Mouse (Mus musculus) hindbrain, embryonic 10.5 days (tissue): ENCODE results near the gene Syngr3. TPM values are rescaled to one million over a fixed set of nuclear protein-coding genes. Genes with fewer than 3 reads are reported as not detected.
"Not testable (repeated sequence)": the region's sequence is repeated elsewhere in the genome, so short reads cannot be mapped to it uniquely, and the experiment has no call there.

ENCODE experiments used
- DNase-seq: peaks from one replicate; pipeline ENCODE4 v3.0.0-alpha.2; 2017; ENCODE audit warnings: low spot score
- H3K27ac ChIP-seq: fragments of 300-500 bp; sonication (generic); 2 replicates; pipeline ENCODE4 v1.5.1; 2016; ENCODE audit warnings: mild to moderate bottlenecking, moderate library complexity
- H3K27me3 ChIP-seq: fragments of 300-500 bp; sonication (generic); 2 replicates; pipeline ENCODE4 v1.6.1; 2016; ENCODE audit warnings: mild to moderate bottlenecking; ENCODE audit not compliant: poor library complexity, insufficient read depth, severe bottlenecking
- H3K36me3 ChIP-seq: fragments of 300-500 bp; sonication (generic); 2 replicates; pipeline ENCODE4 v1.6.1; 2016; ENCODE audit warnings: mild to moderate bottlenecking, moderate library complexity
- H3K4me1 ChIP-seq: fragments of 300-500 bp; sonication (generic); replicated peaks from 2 replicates; pipeline ENCODE4 v1.6.1; 2016; ENCODE audit warnings: mild to moderate bottlenecking
- H3K4me3 ChIP-seq: fragments of 300-500 bp; sonication (generic); 2 replicates; pipeline ENCODE4 v1.5.1; 2016; ENCODE audit warnings: mild to moderate bottlenecking, moderate library complexity
- H3K9me3 ChIP-seq: fragments of 300-500 bp; sonication (generic); 2 replicates; pipeline ENCODE4 v1.6.1; 2016; ENCODE audit warnings: mild to moderate bottlenecking, moderate library complexity
- WGBS: fragments of 180-500 bp; shearing (Covaris S2); methylation state at CpG from one replicate; pipeline ENCODE4 v1.1.7; 2016; 5-methylcytosine and 5-hydroxymethylcytosine counted together
- polyA plus RNA-seq: library from polyadenylated mRNA; unstranded; fragments of >200 nt; fragmentation: Nextera tagmentation; extraction: Ambion mirVana; gene quantifications from 2 replicates; pipeline ENCODE4 v1.2.1, GENCODE M21; 2016

Syngr3 gene
- polyA plus RNA-seq, 1 experiment from 2014 or later = 15.1 TPM

DNA sequence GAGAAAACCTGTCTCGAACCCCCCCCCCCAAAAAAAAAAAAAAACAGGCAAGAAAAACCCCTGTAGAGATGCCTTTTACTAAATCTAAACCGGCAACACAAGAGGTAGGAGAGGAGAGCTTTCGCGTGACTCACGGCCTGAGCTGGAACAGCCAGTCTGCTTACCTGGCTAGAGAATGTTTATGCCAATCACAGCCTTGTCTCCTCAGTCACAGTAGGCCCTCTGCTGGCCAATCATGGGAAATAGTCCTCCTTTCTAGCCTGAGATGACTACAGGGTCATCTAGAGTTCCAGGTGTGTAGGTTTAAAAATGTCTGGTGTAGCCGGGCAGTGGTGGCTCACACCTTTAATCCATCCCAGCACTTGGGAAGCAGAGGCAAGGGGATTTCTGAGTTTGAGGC lies 22.3 kb downstream of the Syngr3 start:
- H3K9me3 ChIP-seq = no peaks in the 10 kb centered on the region
- no peaks in the 10 kb centered on the region for H3K36me3 ChIP-seq
- H3K27me3 ChIP-seq = no peaks in the 10 kb centered on the region
- H3K27ac ChIP-seq = no peak overlapping the region
- DNase-seq = peak; percentile 54
- WGBS = 35% methylated on average over 6 of the region's 6 CpGs
- peaks cover 35% of the 10 kb centered on the region for H3K4me1 ChIP-seq
- no peak overlapping the region for H3K4me3 ChIP-seq

DNA sequence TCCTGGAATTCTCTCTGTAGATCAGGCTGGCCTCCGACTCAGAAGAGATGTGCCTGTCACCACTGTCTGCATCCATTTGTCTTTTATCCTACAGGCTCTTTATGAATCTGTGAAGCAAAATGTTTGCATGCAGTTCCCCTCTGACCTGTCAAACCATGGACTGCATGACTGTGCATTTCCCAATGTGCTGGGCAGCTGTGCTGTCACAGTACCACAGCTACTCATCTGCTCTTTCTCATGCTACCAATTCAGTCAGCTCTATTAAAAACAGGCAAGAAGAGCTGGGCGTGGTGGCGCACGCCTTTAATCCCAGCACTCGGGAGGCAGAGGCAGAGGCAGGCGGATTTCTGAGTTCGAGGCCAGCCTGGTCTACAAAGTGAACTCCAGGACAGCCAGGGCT lies 22.7 kb downstream of the Syngr3 start:
- H3K36me3 ChIP-seq, DNase-seq, H3K4me3 ChIP-seq, H3K9me3 ChIP-seq, H3K27me3 ChIP-seq, H3K27ac ChIP-seq: not testable (repeated sequence)
- WGBS = 75% methylated on average over 7 of the region's 7 CpGs
- peaks cover 31% of the 10 kb centered on the region for H3K4me1 ChIP-seq

DNA sequence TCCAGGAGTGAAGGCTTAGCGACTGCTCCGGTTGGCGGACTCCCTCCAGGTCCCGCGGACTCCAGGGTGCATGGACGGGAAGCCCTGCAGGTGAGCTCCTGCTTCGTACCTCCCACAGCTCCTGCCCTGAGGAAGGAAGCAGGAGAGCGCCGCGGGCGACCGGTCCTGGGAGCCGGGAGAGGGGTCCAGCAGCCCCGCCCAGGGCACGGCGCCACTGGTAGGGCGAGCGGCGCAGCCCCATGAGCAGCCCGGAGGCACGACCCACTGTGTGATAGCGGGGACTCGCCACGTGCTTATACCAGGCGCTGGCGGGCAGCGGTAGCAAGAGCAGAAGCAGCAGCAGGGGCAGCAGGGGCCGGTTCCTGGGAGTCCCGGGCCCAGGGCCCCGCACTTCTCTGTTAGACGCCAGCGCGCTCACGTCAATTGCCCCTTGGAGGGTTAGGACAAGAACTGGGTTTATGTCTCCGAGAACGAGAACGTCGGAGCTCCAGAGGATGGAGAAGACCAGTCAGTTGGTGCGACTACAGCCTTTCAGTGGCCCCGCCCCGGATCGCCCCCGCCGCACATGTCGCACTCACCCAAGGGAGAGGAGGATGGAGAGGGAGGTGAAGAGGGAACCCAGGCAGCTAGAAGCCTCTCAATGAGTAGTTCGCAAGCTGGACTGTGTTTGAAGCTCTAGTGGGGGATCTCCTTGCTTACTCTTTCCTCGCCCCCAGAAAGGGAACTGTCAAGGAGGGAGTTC lies 31.6 kb downstream of the Syngr3 start, which contains the start of gene Npw:
TSS of gene Npw (minus strand) at position 441 of the 742 bp plus-strand sequence.
- Histone ChIP-seq H3K27me3 (peaks cover 69% of the 10 kb centered on the region), H3K9me3 (no peaks in the 10 kb centered on the region), H3K36me3 (no peaks in the 10 kb centered on the region), H3K4me1 (peaks cover 24% of the 10 kb centered on the region), H3K4me3 (peak within 1 kb of the TSS; percentile 54), H3K27ac (peak within 1 kb of the TSS; percentile 45)
- DNase-seq = no peak
- 2% methylated on average over 47 of the region's 47 CpGs for WGBS

DNA sequence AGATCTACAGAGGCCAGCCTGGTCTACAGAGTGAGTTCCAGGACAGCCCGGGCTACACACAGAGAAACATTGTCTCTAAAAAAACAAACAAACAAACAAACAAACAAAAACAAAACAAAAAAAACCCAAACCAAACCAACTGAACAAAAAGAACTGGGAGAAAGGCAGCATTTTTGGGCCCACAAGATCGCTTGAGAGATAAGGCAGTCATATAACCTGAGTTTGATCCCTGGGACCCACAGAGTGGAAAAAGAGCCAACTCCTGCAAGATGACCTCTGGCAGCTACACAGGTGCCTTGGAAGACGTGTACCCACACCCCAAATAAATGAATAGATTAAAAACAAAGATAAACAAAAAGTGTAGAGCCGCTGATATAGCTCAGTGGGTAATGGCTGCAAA lies 34.8 kb downstream of the Syngr3 start:
- Histone ChIP-seq H3K4me1 (peaks cover 33% of the 10 kb centered on the region), H3K9me3 (no peaks in the 10 kb centered on the region), H3K27ac (no peak overlapping the region), H3K27me3 (peaks cover 73% of the 10 kb centered on the region), H3K36me3 (no peaks in the 10 kb centered on the region), H3K4me3 (no peak overlapping the region)
- no peak for DNase-seq
- 78% methylated on average over 4 of the region's 4 CpGs for WGBS

DNA sequence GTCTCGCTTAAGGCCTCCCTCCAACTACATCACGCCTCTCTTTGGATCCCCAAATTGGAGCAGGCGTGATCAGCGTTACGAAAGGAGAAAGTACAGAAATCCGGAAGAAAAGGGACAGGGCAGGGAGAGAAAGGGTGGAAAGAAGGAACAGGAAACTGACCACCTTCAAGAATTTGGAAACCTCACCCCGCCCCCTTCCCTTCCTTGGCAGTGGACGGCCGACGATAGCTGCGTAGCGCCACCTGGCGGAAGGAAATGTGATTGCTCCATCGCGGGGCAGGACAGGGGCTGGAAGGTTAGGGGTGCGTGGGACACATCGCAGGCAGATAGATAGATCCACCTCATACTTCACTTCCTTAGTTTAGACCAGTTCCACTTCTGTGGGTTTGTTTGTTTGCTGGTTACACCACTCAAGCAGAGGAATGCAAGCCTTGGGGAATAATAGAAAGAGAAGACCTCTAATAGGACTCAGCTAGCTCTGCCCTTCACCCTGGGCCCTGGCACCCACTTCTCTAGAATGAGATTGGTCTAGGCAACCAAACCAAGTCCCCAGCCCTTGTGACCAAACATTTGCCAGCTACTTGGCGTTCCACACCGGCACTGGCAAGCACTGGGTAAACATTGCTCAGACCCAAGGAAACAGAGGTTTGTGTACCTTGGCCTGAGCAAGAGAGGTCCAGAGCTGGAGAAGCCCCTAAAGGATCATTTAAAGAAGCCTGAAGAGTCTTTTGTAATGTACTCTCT lies 35.6 kb downstream of the Syngr3 start:
- peaks cover 41% of the 10 kb centered on the region for H3K4me1 ChIP-seq
- H3K27ac ChIP-seq = peak overlapping the region; percentile 56
- H3K27me3 ChIP-seq = peaks cover 73% of the 10 kb centered on the region
- H3K4me3 ChIP-seq = peak overlapping the region; percentile 41
- no peaks in the 10 kb centered on the region for H3K9me3 ChIP-seq
- H3K36me3 ChIP-seq = no peaks in the 10 kb centered on the region
- WGBS = 7% methylated on average over 19 of the region's 19 CpGs
- peak; percentile 87 for DNase-seq

DNA sequence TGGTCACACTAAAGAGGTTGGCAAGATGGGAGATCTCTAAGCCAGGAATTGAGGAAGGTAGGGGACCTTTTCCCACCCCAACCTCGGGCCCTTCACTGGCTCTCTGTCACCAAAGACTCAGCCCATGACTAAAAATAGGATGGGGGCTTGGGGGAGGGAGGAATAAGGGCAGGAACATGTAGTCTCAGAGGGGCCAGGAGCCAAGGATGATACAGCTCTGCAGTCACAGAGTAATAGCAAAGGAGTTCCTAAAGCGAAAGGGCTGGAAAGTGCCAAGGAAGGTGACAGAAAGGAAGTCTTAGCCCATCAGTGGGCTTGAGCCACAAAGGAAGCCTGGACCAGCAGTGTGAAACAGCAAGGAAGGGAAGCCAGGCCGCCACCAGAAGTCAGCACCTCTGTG lies 37.9 kb downstream of the Syngr3 start:
- no peak for DNase-seq
- Histone ChIP-seq H3K36me3 (no peaks in the 10 kb centered on the region), H3K27ac (no peak overlapping the region), H3K4me1 (peaks cover 36% of the 10 kb centered on the region), H3K9me3 (no peaks in the 10 kb centered on the region), H3K27me3 (peaks cover 67% of the 10 kb centered on the region), H3K4me3 (no peak overlapping the region)
- 77% methylated on average over 3 of the region's 3 CpGs for WGBS

DNA sequence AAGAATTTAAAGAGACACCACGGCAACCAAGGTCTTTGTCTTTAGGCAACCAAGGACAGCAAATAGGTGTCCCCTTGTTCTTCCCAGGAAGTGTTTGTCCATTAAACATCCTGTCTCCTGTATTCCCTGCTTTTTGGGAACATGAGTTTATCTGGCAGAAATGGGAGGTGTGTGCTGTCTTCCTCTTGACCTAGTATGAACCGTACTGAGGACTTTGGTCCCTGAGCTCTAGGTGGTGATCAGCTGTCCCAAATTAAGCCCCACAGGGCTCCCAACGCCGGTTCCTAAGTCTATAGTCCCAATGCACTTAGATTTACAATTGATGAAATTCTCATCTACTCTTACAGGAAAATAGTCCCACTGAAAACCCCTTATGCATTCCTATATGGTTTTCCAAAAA lies 39.0 kb downstream of the Syngr3 start:
- no peak for DNase-seq
- Histone ChIP-seq H3K4me3 (peak overlapping the region; percentile 76; the same call in 1 of the 2 replicates), H3K27me3 (peaks cover 57% of the 10 kb centered on the region), H3K36me3 (no peaks in the 10 kb centered on the region), H3K4me1 (peaks cover 39% of the 10 kb centered on the region), H3K27ac (no peak overlapping the region), H3K9me3 (no peaks in the 10 kb centered on the region)
- WGBS = 82% methylated on average over 4 of the region's 4 CpGs

DNA sequence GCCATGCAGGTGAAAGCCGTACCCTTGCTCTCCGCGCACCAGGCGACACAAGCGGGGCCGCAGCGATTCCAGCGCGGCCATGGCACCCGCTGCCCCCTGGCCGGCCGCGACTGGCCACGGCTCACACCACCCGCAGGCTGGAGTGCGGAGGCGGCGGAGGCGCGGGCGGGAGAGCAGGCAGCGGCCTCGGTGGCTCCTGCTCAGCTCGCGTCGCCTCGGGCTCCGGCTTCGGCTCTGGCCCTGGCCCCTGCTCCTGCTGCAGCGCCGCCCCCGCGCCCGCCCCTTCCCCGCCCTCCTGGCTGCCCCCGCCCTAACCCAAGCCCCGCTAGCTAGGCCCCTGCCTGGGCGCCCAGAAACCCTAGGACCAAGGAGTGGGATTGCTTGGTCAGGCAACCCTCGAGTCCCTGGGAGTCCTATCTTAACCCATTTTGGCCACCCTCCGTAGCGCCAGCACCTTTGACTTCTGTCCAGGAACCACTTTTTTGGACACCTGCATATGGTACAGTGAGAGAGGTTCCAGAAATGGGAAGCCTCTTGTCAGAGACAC lies 39.6 kb downstream of the Syngr3 start, which contains the start of gene Slc9a3r2:
TSS of gene Slc9a3r2 (minus strand) at position 258 of the 547 bp plus-strand sequence.
- Histone ChIP-seq H3K9me3 (no peaks in the 10 kb centered on the region), H3K27ac (peak within 1 kb of the TSS; percentile 87), H3K4me3 (peak within 1 kb of the TSS; percentile 76), H3K27me3 (peaks cover 56% of the 10 kb centered on the region), H3K4me1 (peaks cover 46% of the 10 kb centered on the region), H3K36me3 (no peaks in the 10 kb centered on the region)
- 2% methylated on average over 41 of the region's 41 CpGs for WGBS
- DNase-seq = peak; percentile 71

DNA sequence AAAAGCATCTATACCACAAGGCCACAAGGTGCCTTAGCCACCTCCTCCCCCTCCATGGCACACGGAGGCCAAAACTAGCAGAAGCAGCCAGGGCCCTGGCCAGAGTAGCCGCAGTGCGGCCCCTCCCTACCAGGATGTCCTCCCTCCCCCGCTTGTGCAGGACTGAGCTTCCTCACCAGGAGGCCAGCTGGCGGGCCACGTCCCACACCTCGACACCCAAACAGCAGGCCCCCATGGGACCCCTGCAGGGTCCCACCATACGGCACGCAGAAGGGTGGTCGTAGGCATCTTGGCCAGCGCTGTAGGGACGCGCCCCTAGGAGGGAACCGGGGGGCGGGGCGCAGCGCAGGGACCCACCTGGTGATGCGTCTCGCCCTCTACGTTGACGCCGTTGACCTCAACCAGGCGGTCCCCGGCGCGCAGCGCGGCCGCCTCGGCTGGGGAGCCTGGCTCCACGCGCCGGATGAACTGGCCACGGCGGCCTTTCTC lies 40.1 kb downstream of the Syngr3 start:
- Histone ChIP-seq H3K27ac (peak overlapping the region; percentile 87), H3K27me3 (peaks cover 50% of the 10 kb centered on the region), H3K9me3 (no peaks in the 10 kb centered on the region), H3K36me3 (no peaks in the 10 kb centered on the region), H3K4me3 (peak overlapping the region; percentile 76), H3K4me1 (peaks cover 51% of the 10 kb centered on the region)
- under 1% methylated on average over 35 of the region's 35 CpGs for WGBS
- no peak for DNase-seq

DNA sequence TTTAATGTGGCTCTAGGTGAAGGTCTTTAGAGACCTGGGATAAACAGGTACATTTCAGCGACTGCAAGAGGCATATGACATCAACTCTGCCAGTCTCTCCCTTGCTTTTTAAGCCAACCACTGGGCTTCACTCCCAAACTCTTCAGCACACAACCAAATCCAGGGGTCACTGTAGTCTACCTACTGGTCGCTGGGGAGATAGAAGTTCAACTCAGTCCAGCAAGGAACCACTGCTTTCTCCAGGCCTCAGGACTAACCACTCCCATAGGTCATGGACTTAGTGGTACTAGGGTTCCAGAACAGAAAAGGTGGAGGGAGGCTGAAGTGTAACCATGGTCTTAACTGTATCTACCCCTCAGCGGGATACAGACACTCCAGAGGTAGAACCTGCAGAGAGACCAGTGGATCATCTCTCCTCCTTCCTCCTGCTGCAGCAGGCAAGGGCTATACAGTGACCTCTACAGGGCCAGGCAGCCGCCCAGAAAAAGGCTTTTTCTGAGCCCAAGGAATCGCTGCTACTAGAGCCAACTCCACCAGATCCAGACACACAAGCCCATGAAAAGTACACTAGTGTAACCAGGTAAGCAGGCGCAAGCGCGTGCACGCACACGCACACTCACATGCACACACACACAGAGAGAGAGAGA lies 40.9 kb downstream of the Syngr3 start:
- no peak overlapping the region for H3K27ac ChIP-seq
- no peaks in the 10 kb centered on the region for H3K36me3 ChIP-seq
- peak overlapping the region; percentile 76 for H3K4me3 ChIP-seq
- no peaks in the 10 kb centered on the region for H3K9me3 ChIP-seq
- WGBS = 72% methylated on average over 10 of the region's 10 CpGs
- no peak for DNase-seq
- H3K4me1 ChIP-seq = peaks cover 54% of the 10 kb centered on the region
- peaks cover 47% of the 10 kb centered on the region for H3K27me3 ChIP-seq

DNA sequence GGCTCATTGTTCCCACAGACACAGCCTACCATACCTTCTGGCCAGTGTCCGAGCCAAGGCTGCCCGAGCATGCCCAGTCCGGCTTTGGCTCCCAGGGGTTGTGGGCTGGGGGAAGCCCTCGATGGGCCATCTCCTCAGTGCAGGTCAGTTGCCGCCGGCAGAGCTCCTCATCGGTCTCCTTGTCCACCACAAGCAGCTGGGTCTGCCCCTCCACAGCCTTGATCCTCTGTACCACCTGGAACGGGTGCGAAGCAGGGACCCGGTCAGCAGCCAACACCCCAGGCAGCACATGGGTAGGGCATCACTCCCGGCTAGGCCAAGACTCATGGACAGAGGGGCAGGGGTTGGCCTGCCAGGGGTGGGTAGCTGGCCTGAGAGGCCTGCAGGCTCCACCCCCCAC lies 42.3 kb downstream of the Syngr3 start:
- Histone ChIP-seq H3K27me3 (peaks cover 47% of the 10 kb centered on the region), H3K4me1 (peaks cover 65% of the 10 kb centered on the region), H3K4me3 (peak overlapping the region; percentile 1; the same call in 1 of the 2 replicates), H3K27ac (peak overlapping the region; percentile 50; the same call in 1 of the 2 replicates), H3K9me3 (no peaks in the 10 kb centered on the region), H3K36me3 (no peaks in the 10 kb centered on the region)
- DNase-seq = no peak
- 80% methylated on average over 11 of the region's 11 CpGs for WGBS

DNA sequence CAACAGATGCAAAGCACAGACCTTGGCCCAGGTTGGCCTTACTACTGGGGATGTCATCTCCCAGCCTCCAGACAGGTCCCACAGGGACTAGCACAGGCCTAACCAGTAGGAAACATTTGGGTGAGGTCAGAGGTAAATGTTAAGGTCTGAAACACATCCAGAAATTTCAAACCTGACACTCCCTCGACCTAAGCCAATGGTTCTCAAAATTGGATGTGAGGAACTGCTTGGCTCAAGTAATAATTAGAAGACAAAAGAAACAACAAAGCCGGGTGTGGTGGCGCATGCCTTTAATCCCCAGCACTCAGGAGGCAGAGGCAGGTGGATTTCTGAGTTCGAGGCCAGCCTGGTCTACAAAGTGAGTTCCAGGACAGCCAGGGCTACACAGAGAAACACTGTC lies 43.4 kb downstream of the Syngr3 start:
- DNase-seq = no peak
- Histone ChIP-seq H3K9me3 (no peaks in the 10 kb centered on the region), H3K27ac (no peak overlapping the region), H3K36me3 (no peaks in the 10 kb centered on the region; the same call in 1 of the 2 replicates), H3K4me3 (no peak overlapping the region), H3K27me3 (peaks cover 40% of the 10 kb centered on the region), H3K4me1 (peaks cover 69% of the 10 kb centered on the region)
- 87% methylated on average over 4 of the region's 4 CpGs for WGBS
